Mouse (Mus musculus) kidney, embryonic 14.5 days (tissue): ENCODE data around the gene Trpv5. TPM values are rescaled to one million over a fixed set of nuclear protein-coding genes. Genes with fewer than 3 reads are reported as not detected.

Experiments used
- ATAC-seq: fragments of 200-750 bp; cut with Nextera tagmentation; 2 replicates; pipeline ENCODE4 v1.8.0; 2017; ENCODE audit warnings: moderate number of reproducible peaks, mild to moderate bottlenecking, moderate TSS enrichment, moderate library complexity; ENCODE audit not compliant: low FRiP score, low TSS enrichment
- H3K27ac ChIP-seq: fragments of 300-500 bp; sonication (generic); 2 replicates; pipeline ENCODE4 v1.5.1; 2014; ENCODE audit warnings: low read depth, mild to moderate bottlenecking, low read length, moderate library complexity, mixed read lengths
- H3K27me3 ChIP-seq: fragments of 300-500 bp; sonication (generic); 2 replicates; pipeline ENCODE4 v1.6.1; 2014; ENCODE audit warnings: mild to moderate bottlenecking, low read length; ENCODE audit not compliant: control insufficient read depth, insufficient read depth
- H3K36me3 ChIP-seq: fragments of 300-500 bp; sonication (generic); 2 replicates; pipeline ENCODE4 v1.6.1; 2014; ENCODE audit warnings: low read length, mixed read lengths; ENCODE audit not compliant: control insufficient read depth, insufficient read depth
- H3K4me1 ChIP-seq: fragments of 300-500 bp; sonication (generic); 2 replicates; pipeline ENCODE4 v1.6.1; 2014; ENCODE audit warnings: low read length, mixed read lengths; ENCODE audit not compliant: control insufficient read depth, insufficient read depth
- H3K4me2 ChIP-seq: fragments of 300-500 bp; sonication (generic); replicated peaks from 2 replicates; pipeline ENCODE4 v1.6.1; 2014; ENCODE audit warnings: low read depth, mild to moderate bottlenecking, low read length
- H3K4me3 ChIP-seq: fragments of 300-500 bp; sonication (generic); 2 replicates; pipeline ENCODE4 v1.5.1; 2014; ENCODE audit warnings: mild to moderate bottlenecking, low read length
- H3K9ac ChIP-seq: fragments of 300-500 bp; sonication (generic); 2 replicates; pipeline ENCODE4 v1.6.1; 2014; ENCODE audit warnings: low read depth, mild to moderate bottlenecking, low read length, moderate library complexity
- H3K9me3 ChIP-seq: fragments of 300-500 bp; sonication (generic); 2 replicates; pipeline ENCODE4 v1.6.1; 2016; ENCODE audit warnings: low read length; ENCODE audit not compliant: control insufficient read depth
- WGBS: fragments of 180-500 bp; shearing (Covaris S2); extraction: QIAGEN DNeasy Blood & Tissue Kit; methylation state at CpG from one replicate; pipeline ENCODE4 v1.1.7; 2014; 5-methylcytosine and 5-hydroxymethylcytosine counted together
- polyA plus RNA-seq: library from polyadenylated mRNA; unstranded; fragments of >200 nt; fragmentation: Nextera tagmentation; extraction: Ambion mirVana; gene quantifications from 2 replicates; pipeline ENCODE4 v1.2.1, GENCODE M21; 2014

Gene Trpv5
- polyA plus RNA-seq, 1 experiment from 2014 or later = 0.16 TPM

DNA sequence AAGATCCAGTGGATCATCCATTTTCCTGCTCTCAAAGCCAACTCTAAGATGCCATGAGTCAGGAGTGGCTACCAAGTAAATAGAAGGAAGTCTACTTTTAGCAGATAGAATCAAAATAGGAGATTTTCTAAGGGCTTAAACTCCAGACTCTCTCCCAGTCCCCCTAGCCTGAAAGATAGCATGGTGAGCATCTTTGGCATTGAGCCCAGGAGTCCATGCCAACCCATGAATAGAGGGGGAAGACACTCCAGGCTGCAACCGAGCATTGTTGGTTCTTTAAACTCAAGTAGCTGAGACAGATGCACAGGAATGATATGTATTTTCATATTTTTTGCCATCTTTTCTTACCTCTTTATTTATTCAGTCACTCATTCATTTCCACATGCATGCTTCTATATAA lies 45.4 kb downstream of the Trpv5 start:
- no peaks in the 10 kb centered on the region for H3K4me1 ChIP-seq
- WGBS = 67% methylated on average over 1 of the region's 1 CpGs
- ATAC-seq = no peak
- H3K36me3 ChIP-seq = no peaks in the 10 kb centered on the region
- no peak overlapping the region for H3K4me3 ChIP-seq
- no peak overlapping the region for H3K27ac ChIP-seq
- no peaks in the 10 kb centered on the region for H3K27me3 ChIP-seq
- H3K4me2 ChIP-seq = peak overlapping the region; percentile 32; the same call in 1 of the 2 replicates
- no peak overlapping the region for H3K9ac ChIP-seq
- H3K9me3 ChIP-seq = no peaks in the 10 kb centered on the region

- 81% methylated on average over 4 of the region's 4 CpGs for WGBS
- Histone ChIP-seq H3K9me3 (no peaks in the 10 kb centered on the region), H3K9ac (no peak overlapping the region), H3K4me3 (no peak overlapping the region), H3K36me3 (no peaks in the 10 kb centered on the region), H3K4me1 (no peaks in the 10 kb centered on the region), H3K27me3 (no peaks in the 10 kb centered on the region), H3K4me2 (no peak overlapping the region), H3K27ac (no peak overlapping the region)
- no peak for ATAC-seq
Observed at GRCm38 (mm10) chr6:41631549-41631948, 49.0 kb downstream of the Trpv5 start.

DNA sequence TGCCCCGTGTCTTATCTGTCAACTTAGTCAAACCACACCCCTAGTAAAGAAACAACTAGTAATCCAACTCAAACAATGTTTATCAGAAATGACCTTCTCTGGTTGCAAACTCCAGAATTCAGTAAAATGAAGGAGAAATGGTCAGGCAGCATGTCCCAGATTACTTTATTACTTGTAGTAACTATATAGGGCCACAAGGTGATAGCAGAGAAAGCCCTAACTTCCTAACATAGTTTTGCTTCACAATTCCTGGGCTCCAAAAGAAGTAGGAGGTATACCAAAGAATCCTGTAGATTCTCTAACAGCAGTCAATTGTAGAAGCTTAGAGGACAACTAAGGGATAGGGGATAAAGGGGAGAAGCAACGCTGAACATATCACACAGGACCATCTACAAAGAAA lies 49.8 kb downstream of the Trpv5 start:
- H3K4me3 ChIP-seq = no peak overlapping the region
- 76% methylated on average over 2 of the region's 2 CpGs for WGBS
- no peak overlapping the region for H3K9ac ChIP-seq
- no peak overlapping the region for H3K27ac ChIP-seq
- H3K4me2 ChIP-seq = no peak overlapping the region
- H3K36me3 ChIP-seq = no peaks in the 10 kb centered on the region
- no peak for ATAC-seq
- no peaks in the 10 kb centered on the region for H3K4me1 ChIP-seq
- no peaks in the 10 kb centered on the region for H3K9me3 ChIP-seq
- H3K27me3 ChIP-seq = no peaks in the 10 kb centered on the region

DNA sequence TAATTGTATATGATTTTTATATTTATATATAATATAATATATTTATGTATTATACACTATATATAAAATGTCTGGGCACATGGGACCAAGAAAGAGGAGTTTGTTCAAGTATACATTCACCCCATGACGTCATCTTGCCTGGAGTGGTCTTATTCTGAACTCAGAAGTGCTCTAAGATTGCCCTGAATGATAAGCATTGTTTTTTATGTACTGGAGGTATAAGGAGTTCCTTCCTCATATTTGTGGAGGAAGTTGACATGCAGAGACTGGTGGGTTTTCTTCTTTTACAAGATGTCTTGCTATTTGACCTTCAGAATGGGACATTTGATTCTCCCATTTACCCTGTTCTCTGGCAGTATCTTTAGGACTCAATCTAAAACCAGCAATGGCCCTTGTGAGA lies 52.4 kb downstream of the Trpv5 start:
- ATAC-seq = no peak
- no peaks in the 10 kb centered on the region for H3K36me3 ChIP-seq
- H3K4me1 ChIP-seq = no peaks in the 10 kb centered on the region
- no peak overlapping the region for H3K27ac ChIP-seq
- no peak overlapping the region for H3K4me3 ChIP-seq
- no peak overlapping the region for H3K9ac ChIP-seq
- H3K27me3 ChIP-seq = no peaks in the 10 kb centered on the region
- H3K9me3 ChIP-seq = no peaks in the 10 kb centered on the region
- H3K4me2 ChIP-seq = no peak overlapping the region
- 64% methylated on average over 1 of the region's 1 CpGs for WGBS

DNA sequence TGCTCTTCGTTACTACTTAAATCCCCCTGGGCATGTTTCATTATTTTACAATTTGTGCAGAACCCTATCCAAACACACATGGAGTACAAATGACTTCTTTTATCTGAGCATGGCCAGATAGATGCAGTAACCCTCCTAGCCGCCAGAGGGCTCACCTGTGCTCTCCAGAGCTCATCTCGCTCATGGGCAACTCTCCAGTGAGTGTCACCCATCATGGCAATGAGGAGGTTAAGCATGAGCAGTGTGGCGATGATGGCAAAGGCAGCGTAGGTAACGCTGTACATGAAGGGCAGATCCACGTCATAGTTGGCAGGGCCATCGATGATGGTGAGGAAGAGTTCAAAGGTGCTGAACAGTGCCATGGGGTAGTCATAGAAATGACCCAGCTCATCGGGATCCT lies 57.9 kb downstream of the Trpv5 start:
- no peak overlapping the region for H3K4me3 ChIP-seq
- WGBS = 74% methylated on average over 9 of the region's 9 CpGs

GRCm38 (mm10) chr6:41621241-41621990 lies 59.2 kb downstream of the Trpv5 start:
- no peaks in the 10 kb centered on the region for H3K9me3 ChIP-seq
- ATAC-seq = no peak
- 93% methylated on average over 12 of the region's 12 CpGs for WGBS
- H3K27me3 ChIP-seq = no peaks in the 10 kb centered on the region
- H3K4me3 ChIP-seq = no peak overlapping the region
- H3K36me3 ChIP-seq = no peaks in the 10 kb centered on the region
- no peaks in the 10 kb centered on the region for H3K4me1 ChIP-seq
- H3K9ac ChIP-seq = no peak overlapping the region
- H3K4me2 ChIP-seq = no peak overlapping the region
- H3K27ac ChIP-seq = no peak overlapping the region

More for the DNA sequence above, 57.9 kb downstream of the Trpv5 start:
- Histone ChIP-seq H3K4me2 (no peak overlapping the region), H3K9ac (no peak overlapping the region), H3K9me3 (no peaks in the 10 kb centered on the region), H3K36me3 (no peaks in the 10 kb centered on the region), H3K4me1 (no peaks in the 10 kb centered on the region), H3K27ac (no peak overlapping the region), H3K27me3 (no peaks in the 10 kb centered on the region)
- no peak for ATAC-seq

DNA sequence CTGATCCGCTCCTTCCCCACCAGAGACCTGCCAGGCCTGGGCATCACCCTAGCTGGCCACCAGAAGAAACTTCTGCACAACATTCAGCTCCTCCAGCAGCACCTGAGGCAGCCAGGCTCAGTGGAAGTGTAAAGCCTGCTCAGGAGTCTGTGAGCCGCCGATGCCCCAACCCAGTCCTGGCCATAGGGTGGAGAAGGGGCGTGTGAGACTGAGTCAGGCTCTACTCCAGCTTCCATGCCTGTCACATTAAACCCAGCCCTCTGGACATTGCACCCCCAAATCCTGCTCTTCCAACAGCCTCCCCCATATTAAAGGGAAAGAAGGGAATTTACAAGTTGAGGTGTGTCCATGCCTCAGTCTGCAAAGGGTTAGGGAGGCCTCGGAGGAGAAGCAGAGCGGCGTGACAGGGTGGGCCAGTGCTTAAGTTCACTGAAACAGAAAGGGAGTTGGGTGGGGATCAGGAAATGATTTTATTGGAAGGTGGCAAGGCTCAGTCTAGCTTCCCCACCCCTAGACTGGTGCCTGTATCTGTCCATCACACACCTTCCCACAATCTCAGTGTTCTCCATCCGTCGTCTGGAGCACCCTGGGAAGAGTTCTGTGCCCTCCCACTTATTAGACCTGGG lies 60.3 kb downstream of the Trpv5 start:
- no peaks in the 10 kb centered on the region for H3K36me3 ChIP-seq
- no peaks in the 10 kb centered on the region for H3K4me1 ChIP-seq
- H3K9ac ChIP-seq = no peak overlapping the region
- H3K27me3 ChIP-seq = no peaks in the 10 kb centered on the region
- H3K4me2 ChIP-seq = no peak overlapping the region
- no peak overlapping the region for H3K4me3 ChIP-seq
- no peak overlapping the region for H3K27ac ChIP-seq
- no peak for ATAC-seq
- no peaks in the 10 kb centered on the region for H3K9me3 ChIP-seq
- 83% methylated on average over 9 of the region's 9 CpGs for whole genome bisulfite sequencing

DNA sequence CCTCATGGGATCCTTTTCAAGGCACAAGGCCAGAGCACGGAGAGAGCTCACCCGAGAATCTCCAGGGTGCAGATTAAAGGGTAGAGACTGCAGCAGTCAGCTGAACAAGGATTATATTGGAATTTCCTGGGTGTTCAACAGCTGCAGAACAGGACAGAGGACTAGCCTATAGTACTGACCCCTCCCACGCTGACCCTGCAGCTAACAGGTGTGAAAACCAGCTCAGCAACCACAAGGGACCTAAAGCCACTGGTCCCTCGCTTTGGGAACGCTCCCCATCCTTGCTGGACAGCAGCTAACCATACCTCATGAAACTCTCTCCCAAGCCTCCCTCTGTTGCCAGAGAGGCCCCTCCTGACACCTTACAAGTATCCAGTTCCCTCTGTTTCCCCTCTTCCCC lies 72.9 kb downstream of the Trpv5 start:
- WGBS = 49% methylated on average over 5 of the region's 5 CpGs
- Histone ChIP-seq H3K4me2 (no peak overlapping the region), H3K27ac (no peak overlapping the region), H3K9me3 (no peaks in the 10 kb centered on the region), H3K36me3 (no peaks in the 10 kb centered on the region), H3K27me3 (no peaks in the 10 kb centered on the region), H3K4me1 (0 out of 2 replicates have a peak, but pooled peaks cover 6% of the 10 kb centered on the region), H3K9ac (no peak overlapping the region), H3K4me3 (no peak overlapping the region)
- ATAC-seq = no peak

DNA sequence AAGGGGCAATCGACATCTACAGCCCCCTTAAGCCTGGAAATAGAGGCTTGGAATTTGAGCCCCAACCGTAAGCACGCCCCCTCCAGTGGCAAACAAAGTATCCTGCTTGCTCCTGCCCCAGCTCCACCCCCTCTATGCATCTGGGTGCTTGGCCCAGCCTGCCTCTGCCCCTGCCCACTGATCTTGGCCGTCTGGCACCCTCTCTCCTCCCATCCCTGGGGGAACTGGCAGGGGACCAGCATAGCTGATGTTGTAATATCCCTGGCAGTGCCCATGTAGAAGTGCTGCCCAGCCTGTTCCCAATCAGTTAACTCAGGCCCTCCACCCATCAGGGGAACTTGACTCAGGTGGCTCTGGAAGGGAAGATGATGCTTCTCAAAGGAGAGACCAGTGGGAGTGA lies 74.4 kb downstream of the Trpv5 start:
- no peaks in the 10 kb centered on the region for H3K9me3 ChIP-seq
- H3K4me3 ChIP-seq = peak overlapping the region; percentile 66
- no peak for ATAC-seq
- no peak overlapping the region for H3K27ac ChIP-seq
- peak overlapping the region; percentile 93 for H3K4me2 ChIP-seq
- 10% methylated on average over 4 of the region's 4 CpGs for WGBS
- H3K36me3 ChIP-seq = no peaks in the 10 kb centered on the region
- H3K4me1 ChIP-seq = 0 out of 2 replicates have a peak, but pooled peaks cover 6% of the 10 kb centered on the region
- no peaks in the 10 kb centered on the region for H3K27me3 ChIP-seq
- peak overlapping the region; percentile 75; the same call in 1 of the 2 replicates for H3K9ac ChIP-seq
